Mouse (Mus musculus) olfactory bulb, adult 2 months (tissue): ENCODE data around the gene Glis3. TPM values are rescaled to one million over a fixed set of nuclear protein-coding genes. Genes with fewer than 3 reads are reported as not detected.

ENCODE experiments used
- H3K27ac ChIP-seq: fragments of 200-500 bp; 2 replicates; pipeline ENCODE4 v1.5.1; 2012; ENCODE audit warnings: low read depth, low read length; ENCODE audit not compliant: insufficient read depth
- H3K4me1 ChIP-seq: fragments of 200-500 bp; 2 replicates; pipeline ENCODE4 v1.6.1; 2012; ENCODE audit warnings: low read length; ENCODE audit not compliant: control insufficient read depth, insufficient read depth
- H3K4me3 ChIP-seq: fragments of 200-500 bp; 2 replicates; pipeline ENCODE4 v1.5.1; 2012; ENCODE audit warnings: mild to moderate bottlenecking, low read depth, low read length, moderate library complexity; ENCODE audit not compliant: insufficient read depth
- CTCF ChIP-seq: fragments of 200-500 bp; IDR thresholded peaks from 2 replicates; pipeline ENCODE4 v1.5.1; 2012; ENCODE audit warnings: low read depth, mild to moderate bottlenecking, low read length, moderate library complexity; ENCODE audit not compliant: insufficient read depth
- POLR2A ChIP-seq: fragments of 200-500 bp; IDR thresholded peaks from 2 replicates; pipeline ENCODE4 v1.6.1; 2012; ENCODE audit warnings: mild to moderate bottlenecking, low read depth, low read length, moderate library complexity; ENCODE audit not compliant: insufficient read depth
- WGBS: fragments of 180-500 bp; shearing (Covaris S2); methylation state at CpG from one replicate; pipeline ENCODE4 v1.1.7; 2018; 5-methylcytosine and 5-hydroxymethylcytosine counted together
- polyA plus RNA-seq: library from polyadenylated mRNA; stranded (reverse); fragments of >200 nt; gene quantifications from 2 replicates; pipeline ENCODE4 v1.2.4, GENCODE M21; 2012; ENCODE audit warnings: low replicate concordance; ENCODE audit not compliant: missing spikeins, insufficient read depth, insufficient read length

Gene Glis3
- polyA plus RNA-seq, 1 experiment: not detected

- Histone ChIP-seq H3K4me3 (no peak overlapping the region), H3K4me1 (no peaks in the 10 kb centered on the region), H3K27ac (no peak overlapping the region)
- WGBS: 86% methylated on average over 9 of the region's 9 CpGs
- no peak for TF ChIP-seq POLR2A
- no peak for TF ChIP-seq CTCF
These were observed 381.2 kb downstream of the Glis3 start for GRCm38 (mm10) chr19:28298669-28299068.

DNA sequence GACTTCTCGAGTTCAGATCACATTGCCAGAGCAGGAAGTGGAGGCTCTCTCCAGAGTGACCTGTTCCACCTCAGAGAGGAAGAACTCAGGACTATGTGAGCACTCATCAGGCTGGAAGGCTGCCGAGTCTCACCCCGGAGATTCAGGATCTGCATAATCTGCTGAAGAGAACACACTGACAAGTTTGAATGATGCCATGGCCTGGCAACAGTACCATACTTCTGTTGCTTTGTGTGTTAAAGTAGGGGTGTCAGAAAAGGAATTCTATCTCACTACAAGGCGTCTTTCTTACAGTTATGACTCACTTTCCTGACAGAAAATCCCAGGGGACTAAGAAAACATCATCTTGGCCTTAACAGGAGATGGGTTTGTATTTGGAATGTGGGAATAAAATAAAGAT lies 388.3 kb downstream of the Glis3 start:
- 80% methylated on average over 4 of the region's 4 CpGs for WGBS
- Histone ChIP-seq H3K27ac (no peak overlapping the region), H3K4me1 (no peaks in the 10 kb centered on the region), H3K4me3 (no peak overlapping the region)
- TF ChIP-seq CTCF (no peak), POLR2A (no peak)

GRCm38 (mm10) chr19:28289457-28289856 lies 390.4 kb downstream of the Glis3 start:
- Histone ChIP-seq H3K4me1 (no peaks in the 10 kb centered on the region), H3K4me3 (no peak overlapping the region), H3K27ac (no peak overlapping the region)
- 41% methylated on average over 4 of the region's 4 CpGs for WGBS
- no peak for TF ChIP-seq POLR2A
- no peak for TF ChIP-seq CTCF

GRCm38 (mm10) chr19:28287431-28287830 lies 392.4 kb downstream of the Glis3 start:
- Histone ChIP-seq H3K4me1 (no peaks in the 10 kb centered on the region), H3K4me3 (no peak overlapping the region), H3K27ac (no peak overlapping the region)
- TF ChIP-seq POLR2A (no peak), CTCF (no peak)
- 68% methylated on average over 2 of the region's 2 CpGs for whole genome bisulfite sequencing

DNA sequence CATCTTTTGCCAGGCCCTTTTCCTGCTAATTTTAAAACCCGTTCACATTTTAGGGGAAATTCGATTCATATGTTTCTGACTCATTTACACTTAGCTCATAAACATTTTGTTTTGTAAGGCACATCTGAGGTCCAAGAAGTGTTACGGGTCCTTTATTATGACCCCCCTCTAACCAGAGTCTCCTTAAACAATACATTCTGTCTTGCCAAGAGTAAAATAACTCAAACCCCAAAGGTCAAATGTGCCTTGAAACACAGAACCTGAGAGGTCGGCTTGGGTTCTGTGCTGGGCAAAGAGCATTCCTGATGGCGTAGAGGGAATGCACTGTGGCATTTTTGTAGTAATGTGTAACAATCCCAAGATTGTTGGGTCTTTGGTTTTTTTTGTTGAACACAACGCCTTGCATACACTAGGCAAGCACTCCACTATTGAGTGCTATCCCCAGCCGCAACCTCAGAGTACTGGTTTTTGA lies 395.7 kb downstream of the Glis3 start:
- no peak overlapping the region for H3K4me3 ChIP-seq
- H3K27ac ChIP-seq: no peak overlapping the region
- 94% methylated on average over 7 of the region's 7 CpGs for WGBS
- no peak for TF ChIP-seq CTCF
- TF ChIP-seq POLR2A: no peak
- H3K4me1 ChIP-seq: no peaks in the 10 kb centered on the region

- H3K4me1 ChIP-seq: no peaks in the 10 kb centered on the region
- no peak overlapping the region for H3K4me3 ChIP-seq
- TF ChIP-seq CTCF: no peak
- TF ChIP-seq POLR2A: no peak
- H3K27ac ChIP-seq: no peak overlapping the region
- 95% methylated on average over 7 of the region's 7 CpGs for WGBS
These were observed 396.4 kb downstream of the Glis3 start for GRCm38 (mm10) chr19:28283241-28284097.

GRCm38 (mm10) chr19:28281405-28281804 lies 398.5 kb downstream of the Glis3 start:
- WGBS: 69% methylated on average over 4 of the region's 4 CpGs
- no peak overlapping the region for H3K4me3 ChIP-seq
- TF ChIP-seq CTCF: no peak
- TF ChIP-seq POLR2A: no peak

DNA sequence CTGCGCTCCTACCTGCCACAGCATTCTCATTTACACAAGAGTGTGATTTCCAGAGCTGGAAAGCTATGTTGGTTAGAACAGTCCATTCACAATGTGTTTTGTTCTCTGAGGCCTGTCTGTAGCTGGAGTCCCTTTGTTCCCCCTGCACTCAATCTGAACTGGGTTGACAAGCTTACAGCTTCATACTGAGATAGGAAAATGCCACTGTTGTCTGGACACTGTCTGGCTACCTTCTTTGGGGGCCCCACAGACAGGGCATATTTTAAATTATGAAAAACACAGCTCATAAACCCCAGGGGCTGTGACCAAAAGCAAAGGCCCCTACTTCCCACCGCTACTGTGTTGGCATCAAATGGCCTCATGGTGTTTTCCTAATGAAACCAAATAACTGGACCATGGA lies 402.8 kb downstream of the Glis3 start:
- H3K4me3 ChIP-seq: no peak overlapping the region
- TF ChIP-seq CTCF: no peak
- no peak for TF ChIP-seq POLR2A
- H3K27ac ChIP-seq: no peak overlapping the region
- WGBS: 99% methylated on average over 2 of the region's 2 CpGs
- no peaks in the 10 kb centered on the region for H3K4me1 ChIP-seq

More at GRCm38 (mm10) chr19:28281405-28281804, 398.5 kb downstream of the Glis3 start:
- Histone ChIP-seq H3K27ac (no peak overlapping the region), H3K4me1 (no peaks in the 10 kb centered on the region)

- TF ChIP-seq CTCF (no peak), POLR2A (no peak)
- 85% methylated on average over 2 of the region's 2 CpGs for WGBS
These were observed 405.4 kb downstream of the Glis3 start for GRCm38 (mm10) chr19:28274501-28274900.

More at GRCm38 (mm10) chr19:28274501-28274900, 405.4 kb downstream of the Glis3 start:
- Histone ChIP-seq H3K4me1 (no peaks in the 10 kb centered on the region), H3K27ac (no peak overlapping the region), H3K4me3 (no peak overlapping the region)
